Mouse (Mus musculus): ENCODE measurements at regions not wholly inside any gene's neighbourhood (a gene's known extent, or its start where the extent isn't known, plus 50 kb on each side); places are given as distances from the start of the nearest gene placed in this dataset.

DNA sequence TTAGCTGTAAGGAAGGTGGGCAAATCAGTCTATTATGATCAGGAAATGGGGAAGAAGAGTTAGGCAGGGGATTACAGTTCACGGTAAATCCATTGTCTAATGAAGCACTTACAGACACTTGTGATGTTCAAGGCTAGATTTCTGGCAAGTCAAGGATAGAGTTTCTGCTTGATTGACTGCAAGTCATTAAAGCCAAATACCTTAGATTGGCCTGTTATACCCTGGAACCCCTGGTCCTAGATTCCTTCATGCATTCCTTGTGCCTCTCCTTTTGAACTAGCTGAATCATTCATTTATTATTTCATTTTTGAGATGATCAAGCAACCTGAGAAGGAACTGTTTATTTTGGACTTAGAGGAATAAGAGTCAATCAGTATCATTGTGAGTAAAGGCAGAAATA, 597.9 kb downstream of the Ptprc start:
- H3K4me3 ChIP-seq (replicated peaks): no peak overlapping the region
- H3K36me3 ChIP-seq: no peaks in the 10 kb centered on the region
- 88% methylated on average over 1 of the region's 1 CpGs for WGBS
- no peaks in the 10 kb centered on the region for H3K4me1 ChIP-seq
- H3K27me3 ChIP-seq (replicated peaks): no peaks in the 10 kb centered on the region
- ATAC-seq (ENCODE audit: low FRiP score): no peak
- H3K4me2 ChIP-seq: no peak overlapping the region
- no peaks in the 10 kb centered on the region for H3K9me3 ChIP-seq (replicated peaks)
- no peak overlapping the region for H3K27ac ChIP-seq (replicated peaks)
- no peak overlapping the region for H3K9ac ChIP-seq (replicated peaks)

GRCm38 (mm10) chr1:137576174-137576573, 599.3 kb downstream of the Ptprc start:
- Histone ChIP-seq H3K36me3 (no peaks in the 10 kb centered on the region), H3K4me2 (no peak overlapping the region), H3K27ac (replicated peaks) (no peak overlapping the region), H3K9ac (replicated peaks) (no peak overlapping the region), H3K27me3 (replicated peaks) (no peaks in the 10 kb centered on the region), H3K4me3 (replicated peaks) (no peak overlapping the region), H3K4me1 (no peaks in the 10 kb centered on the region), H3K9me3 (replicated peaks) (no peaks in the 10 kb centered on the region)
- WGBS: 91% methylated on average over 9 of the region's 9 CpGs
- ATAC-seq (ENCODE audit: low FRiP score): no peak

DNA sequence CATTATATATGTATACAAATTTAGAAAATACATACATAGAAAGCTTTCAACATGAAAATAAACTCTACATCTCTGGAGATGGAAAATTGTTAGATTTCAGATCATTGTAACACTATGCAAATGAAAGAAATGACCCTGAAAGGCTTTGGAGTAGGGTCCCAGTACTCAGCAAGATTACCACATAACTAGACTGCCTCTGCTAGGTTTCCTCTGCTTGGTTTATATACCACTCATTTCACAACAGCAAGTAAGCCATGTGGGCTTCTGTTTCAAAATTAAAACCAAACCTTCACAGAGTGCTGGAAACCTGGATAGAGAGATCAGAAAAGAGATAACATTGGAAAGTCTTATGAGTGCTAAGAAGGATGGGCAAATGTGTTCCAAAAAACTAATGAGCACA, 600.1 kb downstream of the Ptprc start:
- no peaks in the 10 kb centered on the region for H3K36me3 ChIP-seq
- H3K9me3 ChIP-seq (replicated peaks): no peaks in the 10 kb centered on the region
- no peak overlapping the region for H3K9ac ChIP-seq (replicated peaks)
- H3K27me3 ChIP-seq (replicated peaks): no peaks in the 10 kb centered on the region
- H3K4me2 ChIP-seq: no peak overlapping the region
- no peak overlapping the region for H3K27ac ChIP-seq (replicated peaks)
- H3K4me1 ChIP-seq: no peaks in the 10 kb centered on the region
- no peak overlapping the region for H3K4me3 ChIP-seq (replicated peaks)
- no peak for ATAC-seq (ENCODE audit: low FRiP score)

GRCm38 (mm10) chr1:137571905-137572865, 603.3 kb downstream of the Ptprc start:
- H3K27ac ChIP-seq (replicated peaks): no peak overlapping the region
- 56% methylated on average over 6 of the region's 6 CpGs for WGBS
- no peak overlapping the region for H3K4me2 ChIP-seq
- H3K27me3 ChIP-seq (replicated peaks): no peaks in the 10 kb centered on the region
- no peaks in the 10 kb centered on the region for H3K36me3 ChIP-seq
- no peak overlapping the region for H3K9ac ChIP-seq (replicated peaks)
- ATAC-seq (ENCODE audit: low FRiP score): no peak
- no peaks in the 10 kb centered on the region for H3K4me1 ChIP-seq
- no peak overlapping the region for H3K4me3 ChIP-seq (replicated peaks)
- no peaks in the 10 kb centered on the region for H3K9me3 ChIP-seq (replicated peaks)

- no peaks in the 10 kb centered on the region for H3K36me3 ChIP-seq
- no peaks in the 10 kb centered on the region for H3K27me3 ChIP-seq (replicated peaks)
- no peak overlapping the region for H3K4me2 ChIP-seq
- ATAC-seq (ENCODE audit: low FRiP score): no peak
- H3K9ac ChIP-seq (replicated peaks): no peak overlapping the region
- 75% methylated on average over 4 of the region's 4 CpGs for whole genome bisulfite sequencing
- no peaks in the 10 kb centered on the region for H3K4me1 ChIP-seq
- no peak overlapping the region for H3K4me3 ChIP-seq (replicated peaks)
- H3K27ac ChIP-seq (replicated peaks): no peak overlapping the region
- H3K9me3 ChIP-seq (replicated peaks): no peaks in the 10 kb centered on the region
Observed at GRCm38 (mm10) chr1:137571190-137571904, 604.2 kb downstream of the Ptprc start.

- Histone ChIP-seq H3K4me1 (no peaks in the 10 kb centered on the region), H3K27ac (replicated peaks) (no peak overlapping the region), H3K4me3 (replicated peaks) (no peak overlapping the region), H3K36me3 (no peaks in the 10 kb centered on the region), H3K9me3 (replicated peaks) (no peaks in the 10 kb centered on the region), H3K27me3 (replicated peaks) (no peaks in the 10 kb centered on the region), H3K9ac (replicated peaks) (no peak overlapping the region), H3K4me2 (no peak overlapping the region)
- no peak for ATAC-seq (ENCODE audit: low FRiP score)
- WGBS: 100% methylated on average over 1 of the region's 1 CpGs
Observed at GRCm38 (mm10) chr1:137567526-137567925, 607.3 kb upstream of the Nr5a2 start.

DNA sequence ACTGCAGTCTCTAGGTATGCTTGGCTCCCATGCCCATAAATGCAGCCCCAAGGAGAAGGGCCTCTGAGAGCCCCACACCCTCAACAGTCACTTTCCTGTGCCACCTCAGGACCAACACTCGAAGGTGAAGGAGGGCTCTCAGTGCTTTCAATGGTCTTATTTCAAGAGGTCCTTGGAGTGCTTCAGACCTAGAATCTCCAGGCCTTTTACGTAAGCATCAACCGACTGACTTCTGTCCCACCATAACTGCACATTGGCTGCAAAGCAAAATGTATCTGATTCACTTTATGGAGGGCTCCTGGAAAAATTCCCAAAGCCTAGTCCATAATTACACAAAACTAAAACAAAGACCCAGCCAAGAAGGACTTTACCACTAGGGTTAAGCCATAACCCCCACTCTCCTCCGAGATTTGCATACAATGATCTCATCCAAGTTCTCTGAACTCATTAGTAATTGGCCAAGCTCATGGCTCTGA, 605.4 kb upstream of the Nr5a2 start:
- Histone ChIP-seq H3K36me3 (no peaks in the 10 kb centered on the region), H3K9ac (replicated peaks) (no peak overlapping the region), H3K27ac (replicated peaks) (no peak overlapping the region), H3K9me3 (replicated peaks) (no peaks in the 10 kb centered on the region), H3K27me3 (replicated peaks) (no peaks in the 10 kb centered on the region), H3K4me1 (no peaks in the 10 kb centered on the region), H3K4me3 (replicated peaks) (no peak overlapping the region), H3K4me2 (no peak overlapping the region)
- 85% methylated on average over 4 of the region's 4 CpGs for WGBS
- no peak for ATAC-seq (ENCODE audit: low FRiP score)

DNA sequence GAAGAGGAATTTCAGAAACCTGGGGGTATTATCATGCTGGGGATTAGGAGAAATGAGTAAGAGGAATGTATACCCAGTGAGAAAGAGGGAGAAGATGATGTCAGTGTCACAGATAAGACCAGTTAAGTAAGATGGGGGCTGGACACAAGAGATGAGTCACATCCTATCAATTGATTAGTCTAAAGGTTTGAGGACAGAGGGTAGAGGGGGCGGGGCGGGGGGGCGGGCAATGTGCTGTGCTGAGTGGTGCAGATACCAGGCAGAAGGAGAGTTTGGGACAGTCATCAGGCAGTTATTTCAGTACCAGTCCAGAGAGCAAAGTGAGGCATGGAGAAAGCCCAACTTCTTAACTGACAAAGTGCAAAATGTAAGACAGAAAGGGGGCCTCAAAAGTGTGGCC, 601.4 kb upstream of the Nr5a2 start:
- 93% methylated on average over 3 of the region's 3 CpGs for WGBS
- Histone ChIP-seq H3K36me3 (no peaks in the 10 kb centered on the region), H3K4me1 (no peaks in the 10 kb centered on the region), H3K27me3 (replicated peaks) (no peaks in the 10 kb centered on the region), H3K27ac (replicated peaks) (no peak overlapping the region), H3K9me3 (replicated peaks) (no peaks in the 10 kb centered on the region), H3K9ac (replicated peaks) (no peak overlapping the region), H3K4me3 (replicated peaks) (no peak overlapping the region), H3K4me2 (no peak overlapping the region)
- ATAC-seq (ENCODE audit: low FRiP score): no peak

DNA sequence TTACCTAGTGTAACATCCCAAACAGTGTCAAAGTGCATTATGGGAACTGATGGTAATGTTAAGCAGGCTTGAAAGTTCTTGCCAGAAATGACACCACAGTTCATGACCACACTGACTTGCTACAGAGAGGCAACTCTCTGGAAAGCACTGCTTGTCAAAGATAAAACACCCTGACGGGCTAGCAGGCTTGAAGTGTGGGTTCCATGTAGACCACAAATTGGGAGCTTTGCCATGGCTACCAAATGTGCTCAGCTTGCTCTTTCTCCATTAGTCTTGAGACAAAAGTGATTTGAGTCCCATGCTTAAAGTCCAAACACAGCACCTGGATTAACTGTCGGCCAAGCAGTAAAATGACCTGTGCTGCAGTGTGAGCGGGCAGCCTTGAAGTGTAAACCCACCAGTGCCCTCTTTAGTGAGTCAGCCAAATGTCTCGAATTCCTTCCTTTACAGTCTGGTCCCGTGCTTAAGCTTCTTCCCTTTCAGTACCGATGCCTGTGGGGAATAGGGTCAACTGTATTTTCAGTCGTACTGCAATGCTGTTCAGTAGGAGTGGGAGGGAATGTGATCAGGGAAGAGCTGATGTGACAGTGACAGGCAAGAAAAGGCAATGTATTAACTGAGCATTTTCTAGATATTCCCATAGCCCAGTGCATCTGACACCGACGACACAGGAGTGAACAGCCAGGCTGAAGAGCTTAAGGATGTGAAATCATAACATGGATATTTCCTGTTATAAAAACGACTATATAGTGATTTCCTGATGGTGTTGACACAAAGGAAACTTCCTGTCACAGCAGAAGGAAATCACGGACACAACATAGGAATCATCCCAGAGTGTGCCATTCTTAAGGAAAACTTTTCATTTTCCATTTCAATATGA, 600.4 kb upstream of the Nr5a2 start:
- WGBS: 69% methylated on average over 11 of the region's 11 CpGs
- H3K27me3 ChIP-seq (replicated peaks): no peaks in the 10 kb centered on the region
- no peak overlapping the region for H3K4me2 ChIP-seq
- H3K4me1 ChIP-seq: no peaks in the 10 kb centered on the region
- no peak overlapping the region for H3K4me3 ChIP-seq (replicated peaks)
- H3K27ac ChIP-seq (replicated peaks): no peak overlapping the region
- H3K9ac ChIP-seq (replicated peaks): no peak overlapping the region
- ATAC-seq (ENCODE audit: low FRiP score): no peak
- no peaks in the 10 kb centered on the region for H3K36me3 ChIP-seq
- H3K9me3 ChIP-seq (replicated peaks): no peaks in the 10 kb centered on the region

GRCm38 (mm10) chr1:137549659-137550058, 589.4 kb upstream of the Nr5a2 start:
- Histone ChIP-seq H3K4me2 (no peak overlapping the region), H3K9ac (replicated peaks) (no peak overlapping the region), H3K4me3 (replicated peaks) (no peak overlapping the region), H3K27ac (replicated peaks) (no peak overlapping the region), H3K27me3 (replicated peaks) (no peaks in the 10 kb centered on the region), H3K36me3 (no peaks in the 10 kb centered on the region), H3K9me3 (replicated peaks) (no peaks in the 10 kb centered on the region), H3K4me1 (no peaks in the 10 kb centered on the region)
- WGBS: 96% methylated on average over 1 of the region's 1 CpGs
- no peak for ATAC-seq (ENCODE audit: low FRiP score)

- Histone ChIP-seq H3K9me3 (replicated peaks) (no peaks in the 10 kb centered on the region), H3K4me2 (no peak overlapping the region), H3K4me3 (replicated peaks) (no peak overlapping the region), H3K36me3 (no peaks in the 10 kb centered on the region), H3K27ac (replicated peaks) (no peak overlapping the region), H3K4me1 (no peaks in the 10 kb centered on the region), H3K27me3 (replicated peaks) (no peaks in the 10 kb centered on the region), H3K9ac (replicated peaks) (no peak overlapping the region)
- no peak for ATAC-seq (ENCODE audit: low FRiP score)
Observed at GRCm38 (mm10) chr1:137545666-137546065, 585.4 kb upstream of the Nr5a2 start.

All from neural tube, embryonic 15.5 days (tissue).